Mouse (Mus musculus): ENCODE data around the gene Itln1.
"Not testable (repeated sequence)": the region's sequence is repeated elsewhere in the genome, so short reads cannot be mapped to it uniquely, and the experiment has no call there.

The Itln1 gene

DNA sequence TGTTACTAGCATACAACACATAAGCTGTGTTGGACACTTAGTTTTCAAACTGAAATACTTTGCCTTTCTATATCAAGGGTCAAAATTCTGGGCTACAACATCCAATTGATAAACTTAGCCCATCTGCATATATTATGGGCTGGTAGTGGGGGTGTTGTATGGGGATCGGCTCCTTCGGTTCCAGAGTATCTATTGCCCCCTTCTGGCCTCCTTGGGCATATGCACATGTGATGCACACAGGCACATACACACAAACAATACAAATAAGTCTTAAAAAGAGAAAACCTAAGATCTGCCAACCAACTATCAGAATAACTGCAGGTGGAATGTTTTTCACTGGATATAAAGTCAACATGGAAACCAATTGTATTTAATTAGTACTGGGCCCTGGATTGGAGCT, 21.9 kb downstream of the Itln1 start:
- DNase-seq, result no peak

DNA sequence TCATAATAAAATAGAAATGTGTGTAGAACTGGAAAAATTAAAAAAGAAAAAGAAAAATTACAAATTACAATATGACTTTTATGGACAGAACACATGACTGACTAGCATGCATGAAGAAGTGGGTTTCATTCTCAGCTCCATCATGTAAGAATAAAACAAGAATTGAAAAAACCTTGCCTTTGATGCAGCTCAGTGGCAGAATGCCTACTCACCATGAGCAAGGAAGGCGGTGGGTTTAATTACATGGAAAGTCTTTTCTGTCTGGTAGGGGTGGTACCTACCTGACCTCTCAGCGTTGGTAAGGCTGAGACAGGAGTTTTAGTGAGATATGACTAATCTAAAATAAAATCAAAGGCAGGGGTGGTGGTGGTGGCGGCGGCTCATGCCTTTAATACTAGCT, 30.5 kb downstream of the Itln1 start:
- DNase-seq, result no peak

DNA sequence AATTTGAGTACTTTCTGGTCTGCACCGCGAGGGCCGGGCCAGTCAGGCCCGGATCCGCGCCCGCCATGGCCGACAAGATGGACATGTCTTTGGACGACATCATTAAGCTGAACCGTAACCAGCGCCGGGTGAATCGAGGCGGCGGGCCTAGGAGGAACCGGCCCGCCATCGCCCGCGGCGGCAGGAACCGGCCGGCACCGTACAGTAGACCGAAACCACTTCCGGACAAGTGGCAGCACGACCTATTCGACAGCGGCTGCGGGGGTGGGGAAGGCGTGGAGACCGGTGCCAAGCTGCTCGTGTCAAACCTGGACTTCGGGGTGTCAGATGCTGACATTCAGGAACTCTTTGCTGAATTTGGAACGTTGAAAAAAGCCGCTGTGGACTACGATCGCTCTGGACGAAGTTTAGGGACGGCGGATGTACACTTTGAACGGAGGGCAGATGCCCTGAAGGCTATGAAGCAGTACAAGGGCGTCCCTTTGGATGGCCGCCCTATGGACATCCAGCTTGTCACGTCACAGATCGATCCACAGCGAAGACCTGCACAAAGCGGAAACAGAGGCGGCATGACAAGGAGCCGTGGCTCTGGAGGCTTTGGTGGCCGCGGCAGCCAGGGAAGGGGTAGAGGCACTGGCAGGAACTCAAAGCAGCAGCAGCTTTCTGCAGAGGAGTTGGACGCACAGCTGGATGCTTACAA, 31.4 kb downstream of the Itln1 start:
- DNase-seq, result peak; percentile 71 to 73

DNA sequence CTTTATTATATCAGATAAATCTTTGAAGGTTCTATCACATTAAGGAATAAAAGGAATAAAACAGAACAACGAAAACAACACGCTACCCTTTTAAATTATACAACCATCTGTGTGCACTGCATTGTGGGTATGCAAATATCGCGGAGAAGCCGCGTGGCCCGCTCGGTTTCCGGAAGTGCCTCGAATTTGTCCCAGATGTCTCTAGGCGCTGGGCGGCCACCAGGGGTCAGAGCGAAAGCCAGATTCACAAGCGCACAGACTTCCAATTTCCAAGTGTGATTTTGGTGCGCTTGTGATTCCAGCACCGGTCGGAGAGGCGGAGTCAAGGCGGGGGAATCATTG, 31.9 kb downstream of the Itln1 start, which contains the start of gene Alyref2:
Gene Alyref2 (plus strand): TSS at position 229 of the 342 bp plus-strand sequence.
- DNase-seq, result peak; percentile 96

DNA sequence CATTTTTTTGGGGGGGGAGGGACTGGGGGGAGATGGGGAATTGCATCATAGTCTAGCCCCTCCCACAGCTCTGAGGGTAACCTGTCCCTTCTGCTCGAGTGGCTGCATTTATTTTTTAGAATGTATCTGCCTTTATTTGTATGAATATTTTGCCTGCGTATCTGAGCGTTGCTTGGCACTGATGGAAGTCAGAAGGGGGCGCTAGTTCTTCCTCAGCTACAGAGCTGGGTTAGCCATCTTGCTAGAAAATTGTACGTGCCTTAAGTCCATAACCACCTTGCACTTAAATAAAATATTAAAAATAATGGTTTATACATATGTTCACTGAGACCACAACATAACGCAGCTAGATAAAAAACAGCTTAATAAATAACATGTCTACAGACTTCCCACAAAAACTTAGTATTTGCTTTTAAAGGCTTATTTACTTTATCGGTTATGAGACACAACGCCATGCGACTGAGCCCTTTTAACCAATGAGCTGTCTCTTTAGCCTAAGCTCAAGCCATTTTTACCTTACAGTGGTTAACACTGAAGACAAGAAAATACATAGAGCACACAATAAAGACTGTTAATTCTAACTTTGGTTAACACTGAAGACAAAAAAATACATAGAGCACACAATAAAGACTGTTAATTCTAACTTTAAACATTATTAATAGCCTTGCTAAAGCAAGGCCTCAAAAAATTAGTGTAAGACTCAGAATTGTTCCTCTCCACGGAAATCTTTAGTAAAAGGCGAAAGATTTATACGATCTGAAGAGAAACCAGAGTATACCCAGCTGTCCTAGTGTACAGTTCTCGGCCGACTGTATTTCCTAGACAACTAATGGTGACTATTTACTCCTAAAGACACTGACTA, 32.5 kb downstream of the Itln1 start:
- peak; percentile 38 to 58 for DNase-seq

GRCm38 (mm10) chr1:171501636-171502080, 33.4 kb downstream of the Itln1 start:
- peak in 1 of 2 experiments; percentile 40 for DNase-seq

GRCm38 (mm10) chr1:171501016-171501610, 34.0 kb downstream of the Itln1 start:
- DNase-seq, result no peak

DNA sequence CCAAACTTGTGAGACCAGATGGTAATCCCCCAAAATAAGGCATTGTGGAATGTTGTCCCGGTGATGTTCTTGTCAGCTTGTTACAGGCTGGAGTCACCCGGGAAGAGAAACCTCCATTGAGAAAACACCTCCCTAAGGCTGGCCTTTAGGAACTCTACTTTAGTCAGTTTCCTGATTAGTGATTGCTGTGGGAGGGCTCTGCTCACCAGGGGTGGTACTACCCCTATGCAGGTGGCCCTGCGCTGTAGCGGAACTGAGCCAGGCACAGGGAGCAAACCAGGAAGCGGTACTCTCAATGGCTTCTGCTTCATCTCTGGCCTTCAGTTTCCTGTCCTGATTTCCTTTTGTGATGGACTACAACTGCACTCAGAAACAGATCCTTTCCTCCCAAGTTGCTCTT, 35.2 kb downstream of the Itln1 start:
- DNase-seq, result no peak

- no peak for DNase-seq
These were observed 39.7 kb downstream of the Itln1 start for GRCm38 (mm10) chr1:171495371-171495770.

DNA sequence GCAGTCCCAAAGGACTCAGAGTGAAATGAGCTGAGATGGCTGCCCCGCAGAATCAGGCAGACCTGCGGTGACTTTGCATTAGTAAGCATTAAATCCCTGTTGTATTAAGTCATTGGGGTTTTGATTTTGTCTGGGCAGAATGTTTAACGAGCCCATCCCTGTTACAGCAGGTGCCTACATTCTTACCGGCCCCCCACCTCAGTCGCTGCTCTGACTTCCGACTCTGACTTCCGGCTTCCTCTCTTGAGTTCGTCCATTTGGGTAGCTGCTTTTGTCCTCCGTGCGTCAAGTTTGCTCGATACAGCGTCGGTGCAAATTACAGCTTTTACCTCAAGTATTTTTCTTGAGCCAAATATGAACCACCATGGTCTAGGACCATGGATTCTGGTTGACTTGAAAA, 40.9 kb downstream of the Itln1 start:
- no peak for DNase-seq

- peak; percentile 66 to 83 for DNase-seq
These were observed 56.1 kb downstream of the Itln1 start for GRCm38 (mm10) chr1:171478968-171479367.

DNA sequence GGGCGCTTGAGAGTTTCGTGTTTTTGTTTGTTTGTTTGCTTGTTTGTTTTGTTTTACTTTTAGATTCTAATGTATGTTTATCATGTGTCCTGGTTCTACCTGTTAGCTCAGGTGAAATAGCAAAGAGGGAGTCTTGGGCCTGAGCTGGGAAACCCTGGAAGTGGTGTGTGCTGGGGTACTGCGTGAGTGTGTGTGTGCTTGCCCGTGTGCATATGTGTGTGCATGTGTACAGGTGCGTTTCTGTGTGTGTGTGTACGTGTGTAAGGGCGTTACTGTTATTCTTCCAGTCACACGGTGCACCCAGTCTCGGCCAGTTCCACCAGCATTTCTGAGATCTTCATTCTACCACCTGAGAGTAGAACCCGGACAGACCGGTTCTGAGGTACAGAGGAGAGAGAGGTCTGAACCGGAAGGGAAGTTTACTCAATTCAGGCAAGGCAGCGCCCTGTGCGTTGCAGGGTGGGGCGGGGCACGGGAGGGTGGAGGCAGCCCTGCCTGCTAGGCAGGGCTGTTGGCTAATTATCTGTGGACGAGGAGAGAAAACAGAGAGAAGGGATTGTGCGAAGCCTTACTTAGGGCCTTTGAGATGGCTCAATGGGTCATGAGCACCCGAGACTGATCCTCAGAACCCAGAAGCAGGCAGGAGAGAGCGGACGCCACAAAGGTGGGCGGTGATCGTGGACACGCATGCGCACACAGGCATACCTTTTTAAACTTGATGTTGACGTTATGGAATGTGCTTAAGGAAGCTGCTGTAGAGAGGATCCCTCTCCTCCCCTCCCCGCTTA, 57.1 kb downstream of the Itln1 start:
- peak; percentile 65 to 72 for DNase-seq

GRCm38 (mm10) chr1:171477123-171477522, 58.0 kb downstream of the Itln1 start:
- DNase-seq, result no peak

DNA sequence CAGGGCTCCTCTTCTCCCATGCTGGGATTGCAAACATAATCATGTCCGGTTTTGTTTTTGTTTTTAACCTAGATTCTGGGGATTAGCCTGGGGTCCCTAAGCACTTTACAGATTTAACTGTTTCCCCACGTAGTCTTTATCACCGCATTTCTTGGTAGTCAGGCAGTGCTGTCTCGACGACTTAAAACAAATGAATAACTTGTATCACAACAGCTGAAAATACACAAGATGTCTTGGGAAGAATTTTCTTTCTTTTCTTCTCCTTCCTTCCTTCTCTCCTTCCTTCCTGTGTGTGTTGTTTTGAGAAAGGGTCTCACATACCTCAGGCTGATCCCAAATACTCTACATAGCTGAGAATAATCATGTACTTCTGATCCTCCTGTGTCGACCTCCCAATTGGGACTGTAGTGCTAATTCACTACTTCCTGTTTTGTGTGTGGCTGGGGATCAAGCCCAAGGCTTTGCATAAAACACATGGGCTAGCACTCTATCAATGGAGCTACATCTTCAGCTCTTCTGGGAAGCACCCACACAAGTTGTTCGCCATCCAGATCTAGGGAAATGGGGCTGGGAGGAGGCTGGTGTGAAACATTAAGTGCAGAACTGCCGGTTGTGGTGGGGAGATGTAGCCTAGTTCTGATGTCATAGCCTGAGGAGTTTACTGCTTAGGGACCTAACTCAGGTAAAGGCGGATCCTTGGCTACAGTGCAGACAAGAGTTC, 61.0 kb downstream of the Itln1 start:
- no peak for DNase-seq

DNA sequence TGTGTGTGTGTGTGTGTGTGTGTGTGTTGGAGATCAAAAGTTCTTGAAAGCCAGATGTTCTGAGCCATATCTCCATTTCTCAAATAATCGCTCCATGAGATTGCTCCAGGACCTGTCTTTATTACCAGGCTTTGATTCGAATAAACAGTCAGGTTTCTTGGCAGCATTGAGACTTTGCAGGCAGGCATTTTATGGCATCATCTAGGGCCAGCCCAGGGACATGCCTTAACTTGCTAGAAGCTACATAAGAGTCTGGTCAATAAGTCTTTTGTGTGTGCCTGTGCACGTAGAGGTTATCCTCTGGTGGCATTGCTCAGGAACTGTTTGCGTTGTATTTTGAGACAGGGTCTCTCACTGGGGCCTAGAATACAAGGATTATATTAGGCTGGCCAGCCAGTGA, 61.6 kb downstream of the Itln1 start:
- DNase-seq, result no peak

DNA sequence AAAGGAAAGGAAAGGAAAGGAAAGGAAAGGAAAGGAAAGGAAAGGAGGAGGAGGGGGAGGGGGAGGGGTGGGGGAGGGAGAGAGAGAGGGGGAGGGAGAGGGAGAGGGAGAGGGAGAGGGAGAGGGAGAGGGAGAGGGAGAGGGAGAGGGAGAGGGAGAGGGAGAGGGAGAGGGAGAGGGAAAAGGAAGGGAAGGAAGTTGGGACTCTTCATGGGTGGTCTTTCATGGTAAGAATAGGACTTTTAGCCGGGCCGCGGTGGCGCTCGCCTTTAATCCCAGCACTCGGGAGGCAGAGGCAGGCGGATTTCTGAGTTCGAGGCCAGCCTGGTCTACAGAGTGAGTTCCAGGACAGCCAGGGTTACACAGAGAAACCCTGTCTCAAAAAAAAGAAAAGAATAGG, 63.2 kb downstream of the Itln1 start:
- not testable (repeated sequence) for DNase-seq

- DNase-seq, result no peak
These were observed 63.6 kb downstream of the Itln1 start for GRCm38 (mm10) chr1:171471452-171471851.

DNA sequence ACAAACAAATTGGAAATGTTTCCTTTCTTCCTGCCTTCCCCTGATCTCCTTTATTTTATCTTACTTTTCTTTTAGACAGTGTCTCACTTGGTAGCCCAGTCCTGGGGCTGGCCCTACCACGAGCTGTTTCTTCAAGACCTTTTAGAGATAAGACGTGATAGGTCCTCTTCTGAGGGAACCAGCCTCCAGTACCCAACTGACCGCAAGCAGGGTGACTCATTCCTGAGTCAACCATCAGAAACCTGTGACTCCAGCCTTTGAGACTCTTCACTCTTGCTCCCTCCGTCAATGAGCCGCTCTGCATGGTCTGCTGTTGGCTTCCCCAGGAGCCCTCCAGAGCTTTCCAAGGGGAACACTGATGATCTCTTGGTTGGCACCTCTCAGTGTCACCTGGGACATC, 64.2 kb downstream of the Itln1 start:
- peak; percentile 41 to 56 for DNase-seq

DNA sequence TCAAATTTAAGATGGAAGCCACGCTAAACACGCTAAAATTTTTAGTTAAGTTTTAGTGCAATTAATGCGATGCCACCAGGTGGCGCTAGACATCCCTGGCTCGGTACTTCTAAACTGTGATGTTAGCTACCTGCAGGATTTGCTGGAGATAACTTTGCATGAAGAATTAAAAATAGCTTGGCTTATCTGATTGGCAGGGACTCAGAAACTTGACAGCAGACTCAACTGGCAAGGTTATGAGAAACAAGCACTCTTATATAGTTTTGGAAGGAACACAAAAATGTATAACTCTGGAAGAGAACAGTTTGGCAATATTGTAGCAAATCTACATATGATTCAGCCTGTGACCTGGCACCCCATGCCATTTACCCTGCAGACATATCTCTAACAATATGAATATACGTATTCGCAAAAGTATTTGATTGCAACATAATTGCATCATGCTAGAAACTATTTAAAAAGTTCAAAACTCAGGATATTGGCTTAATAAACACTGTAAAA, 64.7 kb downstream of the Itln1 start:
- peak in 1 of 2 experiments; percentile 78 for DNase-seq

DNA sequence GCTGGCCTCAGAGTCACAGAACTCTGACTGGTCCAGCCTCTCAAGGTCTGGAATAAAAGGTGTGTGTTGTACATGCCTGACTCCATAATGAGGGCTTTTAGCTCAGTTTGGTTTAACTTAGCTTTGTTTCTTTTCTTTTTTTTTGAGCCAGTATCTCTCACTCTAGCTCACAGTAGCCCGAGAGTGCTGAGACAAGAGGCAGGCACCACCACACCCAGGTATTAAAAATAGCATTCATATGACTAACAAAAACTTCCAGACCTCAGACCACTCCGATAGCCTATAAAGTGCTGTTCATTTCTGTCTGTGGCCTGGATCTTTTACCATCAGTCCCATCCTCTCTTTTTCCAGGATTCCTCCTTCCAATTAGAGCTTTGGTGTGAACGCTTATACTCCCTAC, 65.4 kb downstream of the Itln1 start:
- no peak for DNase-seq
